Mouse (Mus musculus): Measurements from ENCODE around the gene Slit3. TPM values are rescaled to one million over a fixed set of nuclear protein-coding genes. Genes with fewer than 3 reads are reported as not detected.

Gene Slit3
- polyA plus RNA-seq, 1 experiment from 2014 or later = 5.9 TPM

- Histone ChIP-seq H3K27me3 (replicated peaks; ENCODE audit: control insufficient read depth, insufficient read depth, low read length) (no peaks in the 10 kb centered on the region), H3K4me2 (ENCODE audit: low read depth, low read length) (no peak overlapping the region), H3K27ac (ENCODE audit: low read length) (no peak overlapping the region), H3K36me3 (ENCODE audit: control insufficient read depth, insufficient read depth, low read length) (no peaks in the 10 kb centered on the region), H3K9ac (ENCODE audit: low read depth, low read length) (no peak overlapping the region), H3K4me3 (ENCODE audit: low read length) (no peak overlapping the region), H3K9me3 (ENCODE audit: control insufficient read depth, low read length) (no peaks in the 10 kb centered on the region), H3K4me1 (ENCODE audit: control insufficient read depth, insufficient read depth, low read length) (no peaks in the 10 kb centered on the region)
- WGBS = 71% methylated on average over 11 of the region's 11 CpGs
- no peak for ATAC-seq
These were observed 435.2 kb downstream of the Slit3 start for GRCm38 (mm10) chr11:35556192-35556591.

DNA sequence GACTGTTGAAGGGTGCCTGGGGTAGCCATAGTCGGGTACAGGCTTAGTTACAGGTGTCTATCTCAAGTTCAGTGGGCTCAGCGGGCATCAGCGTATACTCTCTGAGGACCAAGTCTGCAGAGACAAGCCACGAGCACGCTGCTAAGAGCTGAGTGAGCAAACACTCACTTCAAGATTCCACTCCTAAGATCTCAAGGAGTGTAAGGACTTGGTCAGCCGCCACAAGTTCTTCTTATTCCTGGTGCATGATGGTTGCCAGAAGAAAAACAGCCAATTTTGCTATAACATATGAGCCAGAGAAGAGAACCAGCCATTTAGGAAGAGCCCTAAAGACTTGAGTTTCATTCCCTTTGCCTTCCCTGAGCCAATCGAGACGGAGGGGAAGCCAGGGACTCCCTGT is 436.5 kb downstream of the Slit3 start:
- Histone ChIP-seq H3K4me2 (ENCODE audit: low read depth, low read length) (no peak overlapping the region), H3K4me1 (ENCODE audit: control insufficient read depth, insufficient read depth, low read length) (no peaks in the 10 kb centered on the region), H3K9ac (ENCODE audit: low read depth, low read length) (no peak overlapping the region), H3K4me3 (ENCODE audit: low read length) (no peak overlapping the region), H3K27me3 (replicated peaks; ENCODE audit: control insufficient read depth, insufficient read depth, low read length) (no peaks in the 10 kb centered on the region), H3K27ac (ENCODE audit: low read length) (no peak overlapping the region), H3K9me3 (ENCODE audit: control insufficient read depth, low read length) (no peaks in the 10 kb centered on the region), H3K36me3 (ENCODE audit: control insufficient read depth, insufficient read depth, low read length) (no peaks in the 10 kb centered on the region)
- ATAC-seq = no peak
- 86% methylated on average over 8 of the region's 8 CpGs for WGBS

- Histone ChIP-seq H3K4me3 (ENCODE audit: low read length) (no peak overlapping the region), H3K27ac (ENCODE audit: low read length) (no peak overlapping the region), H3K9ac (ENCODE audit: low read depth, low read length) (no peak overlapping the region), H3K4me1 (ENCODE audit: control insufficient read depth, insufficient read depth, low read length) (no peaks in the 10 kb centered on the region), H3K36me3 (ENCODE audit: control insufficient read depth, insufficient read depth, low read length) (no peaks in the 10 kb centered on the region), H3K9me3 (ENCODE audit: control insufficient read depth, low read length) (no peaks in the 10 kb centered on the region), H3K27me3 (replicated peaks; ENCODE audit: control insufficient read depth, insufficient read depth, low read length) (no peaks in the 10 kb centered on the region), H3K4me2 (ENCODE audit: low read depth, low read length) (no peak overlapping the region)
- WGBS = 93% methylated on average over 2 of the region's 2 CpGs
- no peak for ATAC-seq
These were observed 437.3 kb downstream of the Slit3 start for GRCm38 (mm10) chr11:35558311-35558710.

- no peak for ATAC-seq
- no peak overlapping the region for H3K27ac ChIP-seq (ENCODE audit: low read length)
- no peaks in the 10 kb centered on the region for H3K27me3 ChIP-seq (replicated peaks; ENCODE audit: control insufficient read depth, insufficient read depth, low read length)
- no peak overlapping the region for H3K9ac ChIP-seq (ENCODE audit: low read depth, low read length)
- no peaks in the 10 kb centered on the region for H3K36me3 ChIP-seq (ENCODE audit: control insufficient read depth, insufficient read depth, low read length)
- WGBS = 55% methylated on average over 3 of the region's 3 CpGs
- no peak overlapping the region for H3K4me3 ChIP-seq (ENCODE audit: low read length)
- H3K9me3 ChIP-seq (ENCODE audit: control insufficient read depth, low read length) = no peaks in the 10 kb centered on the region
- no peak overlapping the region for H3K4me2 ChIP-seq (ENCODE audit: low read depth, low read length)
- no peaks in the 10 kb centered on the region for H3K4me1 ChIP-seq (ENCODE audit: control insufficient read depth, insufficient read depth, low read length)
These were observed 438.4 kb downstream of the Slit3 start for GRCm38 (mm10) chr11:35559386-35559785.

- H3K9ac ChIP-seq (ENCODE audit: low read depth, low read length) = no peak overlapping the region
- no peak overlapping the region for H3K4me2 ChIP-seq (ENCODE audit: low read depth, low read length)
- no peak for ATAC-seq
- no peaks in the 10 kb centered on the region for H3K27me3 ChIP-seq (replicated peaks; ENCODE audit: control insufficient read depth, insufficient read depth, low read length)
- no peak overlapping the region for H3K27ac ChIP-seq (ENCODE audit: low read length)
- no peaks in the 10 kb centered on the region for H3K4me1 ChIP-seq (ENCODE audit: control insufficient read depth, insufficient read depth, low read length)
- no peaks in the 10 kb centered on the region for H3K9me3 ChIP-seq (ENCODE audit: control insufficient read depth, low read length)
- no peaks in the 10 kb centered on the region for H3K36me3 ChIP-seq (ENCODE audit: control insufficient read depth, insufficient read depth, low read length)
- 65% methylated on average over 9 of the region's 9 CpGs for WGBS
- no peak overlapping the region for H3K4me3 ChIP-seq (ENCODE audit: low read length)
These were observed 440.7 kb downstream of the Slit3 start for GRCm38 (mm10) chr11:35561760-35562159.

- Histone ChIP-seq H3K4me1 (ENCODE audit: control insufficient read depth, insufficient read depth, low read length) (no peaks in the 10 kb centered on the region), H3K4me3 (ENCODE audit: low read length) (no peak overlapping the region), H3K36me3 (ENCODE audit: control insufficient read depth, insufficient read depth, low read length) (no peaks in the 10 kb centered on the region), H3K27me3 (replicated peaks; ENCODE audit: control insufficient read depth, insufficient read depth, low read length) (no peaks in the 10 kb centered on the region), H3K9me3 (ENCODE audit: control insufficient read depth, low read length) (no peaks in the 10 kb centered on the region), H3K9ac (ENCODE audit: low read depth, low read length) (no peak overlapping the region), H3K4me2 (ENCODE audit: low read depth, low read length) (no peak overlapping the region), H3K27ac (ENCODE audit: low read length) (no peak overlapping the region)
- ATAC-seq = no peak
- 57% methylated on average over 6 of the region's 6 CpGs for WGBS
These were observed 444.3 kb downstream of the Slit3 start for GRCm38 (mm10) chr11:35565322-35565721.

DNA sequence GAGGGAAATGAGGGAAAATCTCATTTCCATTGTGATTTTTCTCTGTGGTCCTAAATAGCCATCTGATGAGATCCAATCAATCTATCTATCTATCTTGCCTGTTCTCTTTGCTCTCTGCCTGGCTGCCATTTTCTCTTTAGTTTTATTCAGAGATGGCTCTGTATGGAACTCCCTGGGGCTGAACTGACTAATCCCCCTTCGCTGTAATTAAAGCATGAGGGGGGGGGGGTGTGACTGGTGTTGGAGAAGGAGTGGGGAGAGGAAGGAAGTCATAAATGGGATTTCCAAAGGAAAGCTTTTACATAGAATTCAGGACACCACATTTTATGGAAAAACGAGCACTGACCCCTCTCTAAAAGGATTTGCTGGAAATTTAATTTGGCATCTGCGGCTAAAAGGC is 445.7 kb downstream of the Slit3 start:
- H3K4me3 ChIP-seq (ENCODE audit: low read length) = no peak overlapping the region
- 69% methylated on average over 3 of the region's 3 CpGs for WGBS
- no peak overlapping the region for H3K4me2 ChIP-seq (ENCODE audit: low read depth, low read length)
- H3K9me3 ChIP-seq (ENCODE audit: control insufficient read depth, low read length) = no peaks in the 10 kb centered on the region
- H3K27ac ChIP-seq (ENCODE audit: low read length) = no peak overlapping the region
- H3K27me3 ChIP-seq (replicated peaks; ENCODE audit: control insufficient read depth, insufficient read depth, low read length) = no peaks in the 10 kb centered on the region
- no peak for ATAC-seq
- H3K9ac ChIP-seq (ENCODE audit: low read depth, low read length) = no peak overlapping the region
- no peaks in the 10 kb centered on the region for H3K36me3 ChIP-seq (ENCODE audit: control insufficient read depth, insufficient read depth, low read length)
- no peaks in the 10 kb centered on the region for H3K4me1 ChIP-seq (ENCODE audit: control insufficient read depth, insufficient read depth, low read length)

DNA sequence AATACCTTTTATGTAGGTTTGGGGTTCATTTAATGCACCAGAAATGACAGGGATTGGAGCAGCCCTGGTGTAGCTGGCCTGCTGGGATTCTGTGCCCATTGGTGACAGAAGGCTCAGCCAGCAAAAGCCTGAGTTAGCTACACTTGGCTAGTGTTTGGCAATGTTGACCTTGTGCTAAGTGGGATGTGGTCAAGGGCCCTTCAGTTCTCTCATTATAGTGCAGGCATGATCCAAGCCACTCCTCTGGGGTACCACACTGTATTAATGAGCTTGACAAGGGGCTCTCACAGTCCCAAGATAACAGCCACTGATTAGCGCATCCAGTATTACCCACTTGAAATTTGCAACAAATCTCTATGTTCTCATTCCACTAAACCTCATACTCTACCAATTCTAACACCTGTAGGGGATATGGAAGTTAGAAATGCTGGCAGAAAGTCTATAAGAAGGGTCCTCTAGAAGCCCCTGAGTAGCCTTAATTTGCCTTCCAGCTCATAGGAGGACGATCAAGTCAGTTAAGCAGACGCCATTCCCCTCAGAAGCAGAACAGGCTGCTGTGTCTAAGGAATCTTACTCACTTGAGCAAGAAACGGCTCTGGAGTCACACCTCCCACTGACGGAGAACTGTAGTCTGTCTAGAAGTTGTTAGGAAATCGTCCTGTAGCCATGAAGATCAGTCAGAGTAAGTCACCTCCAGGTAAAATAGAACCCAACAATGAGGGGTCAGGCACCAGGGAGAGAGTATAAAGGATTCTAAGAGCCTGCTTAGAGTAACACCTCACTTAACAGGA is 448.3 kb downstream of the Slit3 start:
- Histone ChIP-seq H3K36me3 (ENCODE audit: control insufficient read depth, insufficient read depth, low read length) (no peaks in the 10 kb centered on the region), H3K27ac (ENCODE audit: low read length) (no peak overlapping the region), H3K4me1 (ENCODE audit: control insufficient read depth, insufficient read depth, low read length) (no peaks in the 10 kb centered on the region), H3K9me3 (ENCODE audit: control insufficient read depth, low read length) (no peaks in the 10 kb centered on the region), H3K4me2 (ENCODE audit: low read depth, low read length) (no peak overlapping the region), H3K27me3 (replicated peaks; ENCODE audit: control insufficient read depth, insufficient read depth, low read length) (no peaks in the 10 kb centered on the region), H3K4me3 (ENCODE audit: low read length) (no peak overlapping the region), H3K9ac (ENCODE audit: low read depth, low read length) (no peak overlapping the region)
- 77% methylated on average over 6 of the region's 6 CpGs for WGBS
- no peak for ATAC-seq

GRCm38 (mm10) chr11:35569957-35570356 is 448.9 kb downstream of the Slit3 start:
- ATAC-seq = no peak
- Histone ChIP-seq H3K4me2 (ENCODE audit: low read depth, low read length) (no peak overlapping the region), H3K9ac (ENCODE audit: low read depth, low read length) (no peak overlapping the region), H3K4me3 (ENCODE audit: low read length) (no peak overlapping the region), H3K4me1 (ENCODE audit: control insufficient read depth, insufficient read depth, low read length) (no peaks in the 10 kb centered on the region), H3K9me3 (ENCODE audit: control insufficient read depth, low read length) (no peaks in the 10 kb centered on the region), H3K27ac (ENCODE audit: low read length) (no peak overlapping the region), H3K27me3 (replicated peaks; ENCODE audit: control insufficient read depth, insufficient read depth, low read length) (no peaks in the 10 kb centered on the region), H3K36me3 (ENCODE audit: control insufficient read depth, insufficient read depth, low read length) (no peaks in the 10 kb centered on the region)
- WGBS = 84% methylated on average over 11 of the region's 11 CpGs

GRCm38 (mm10) chr11:35571910-35572309 is 450.9 kb downstream of the Slit3 start:
- H3K4me3 ChIP-seq (ENCODE audit: low read length) = no peak overlapping the region
- H3K27me3 ChIP-seq (replicated peaks; ENCODE audit: control insufficient read depth, insufficient read depth, low read length) = no peaks in the 10 kb centered on the region
- no peak for ATAC-seq
- H3K9me3 ChIP-seq (ENCODE audit: control insufficient read depth, low read length) = no peaks in the 10 kb centered on the region
- 77% methylated on average over 3 of the region's 3 CpGs for WGBS
- no peak overlapping the region for H3K27ac ChIP-seq (ENCODE audit: low read length)
- no peak overlapping the region for H3K4me2 ChIP-seq (ENCODE audit: low read depth, low read length)
- H3K36me3 ChIP-seq (ENCODE audit: control insufficient read depth, insufficient read depth, low read length) = no peaks in the 10 kb centered on the region
- H3K4me1 ChIP-seq (ENCODE audit: control insufficient read depth, insufficient read depth, low read length) = no peaks in the 10 kb centered on the region
- no peak overlapping the region for H3K9ac ChIP-seq (ENCODE audit: low read depth, low read length)

Data from intestine, embryonic 16.5 days (tissue).